Mouse (Mus musculus) left cerebral cortex, adult 8-10 months (tissue): ENCODE results near the gene Rasgrp2. TPM values are rescaled to one million over a fixed set of nuclear protein-coding genes. Genes with fewer than 3 reads are reported as not detected.
A peak's percentile ranks its signal among the peaks of the same experiment; 100 is the strongest.

Experiments
- DNase-seq, 2 experiments: peaks; one replicate each; pipeline ENCODE4 v3.0.0; 2022; ENCODE audit warnings: low spot score in 2 of 2
- total RNA-seq, 4 experiments: library from RNA; stranded (reverse); gene quantifications; 2 replicates each; pipeline ENCODE4 v1.2.4; 2022

The Rasgrp2 gene
- total RNA-seq, 4 experiments from 2014 or later: 107 to 128 (median 115) TPM

DNA sequence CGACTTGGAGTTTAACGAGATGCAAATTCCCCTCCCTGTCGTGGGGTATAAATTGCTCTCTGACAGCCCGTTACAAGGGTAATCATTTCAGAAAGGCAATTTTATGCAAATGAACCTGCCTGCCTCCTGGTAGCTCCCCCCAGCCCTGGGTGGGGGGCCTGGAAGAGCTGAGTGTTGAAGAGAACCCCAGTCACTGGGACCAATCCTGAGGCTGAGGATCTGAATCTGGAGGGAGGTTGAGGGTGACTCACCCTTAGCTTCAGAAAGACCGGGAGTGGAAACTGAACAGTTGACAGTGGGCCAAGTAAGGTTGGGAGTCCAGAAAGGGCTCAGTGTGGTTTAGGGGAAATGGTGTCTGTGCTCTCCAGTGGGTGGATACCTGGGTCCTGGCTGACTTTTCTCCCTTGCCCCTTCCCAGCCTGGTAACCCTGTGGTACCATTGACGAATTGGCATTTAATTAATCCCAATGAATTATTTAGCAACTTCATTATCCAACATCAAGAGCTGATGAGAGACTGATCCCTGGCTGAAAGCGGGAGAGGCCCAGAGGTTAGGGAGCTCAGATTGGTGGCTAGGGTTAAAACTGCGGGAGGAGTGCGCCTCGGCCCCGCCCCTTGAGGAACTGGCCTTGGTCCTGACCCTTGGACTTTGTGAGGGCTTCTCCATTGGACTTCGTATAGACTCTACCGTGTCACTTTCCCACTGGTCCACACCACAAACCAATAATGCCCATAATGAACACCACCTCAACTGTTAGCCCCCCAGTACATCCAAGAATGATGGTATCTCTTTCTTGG lies 27.8 kb downstream of the Rasgrp2 start:
- DNase-seq: no peak

DNA sequence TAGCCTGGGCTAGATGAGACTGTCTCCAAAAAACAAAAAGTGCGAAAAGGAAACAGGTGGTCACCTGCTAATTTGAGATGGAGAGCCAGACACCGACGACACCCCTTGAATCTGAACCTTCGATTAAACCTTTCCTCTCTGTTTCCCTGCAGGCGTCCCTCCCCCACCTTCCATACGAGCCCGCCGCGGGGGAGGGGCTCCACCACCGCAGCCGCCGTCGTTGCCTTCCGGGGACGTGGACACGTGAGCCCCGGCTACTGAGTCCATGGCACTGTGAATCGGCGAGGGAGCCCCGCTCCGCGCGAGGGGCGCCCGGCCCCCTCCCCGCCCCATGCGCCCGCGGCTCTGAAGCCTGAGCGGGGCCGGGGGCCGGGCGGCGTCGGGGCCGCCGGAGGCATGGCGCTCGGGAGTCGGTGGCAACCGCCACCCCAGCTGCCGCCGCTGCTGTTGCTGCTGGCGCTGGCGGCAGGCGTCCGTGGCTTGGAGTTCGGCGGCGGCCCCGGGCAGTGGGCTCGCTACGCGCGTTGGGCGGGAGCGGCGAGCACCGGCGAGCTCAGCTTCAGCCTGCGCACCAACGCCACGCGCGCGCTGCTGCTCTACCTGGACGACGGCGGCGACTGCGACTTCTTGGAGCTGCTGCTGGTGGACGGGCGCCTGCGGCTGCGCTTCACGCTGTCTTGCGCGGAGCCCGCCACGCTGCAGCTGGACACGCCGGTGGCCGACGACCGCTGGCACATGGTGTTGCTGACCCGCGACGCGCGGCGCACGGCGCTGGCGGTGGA lies 28.7 kb downstream of the Rasgrp2 start:
- DNase-seq: no peak

DNA sequence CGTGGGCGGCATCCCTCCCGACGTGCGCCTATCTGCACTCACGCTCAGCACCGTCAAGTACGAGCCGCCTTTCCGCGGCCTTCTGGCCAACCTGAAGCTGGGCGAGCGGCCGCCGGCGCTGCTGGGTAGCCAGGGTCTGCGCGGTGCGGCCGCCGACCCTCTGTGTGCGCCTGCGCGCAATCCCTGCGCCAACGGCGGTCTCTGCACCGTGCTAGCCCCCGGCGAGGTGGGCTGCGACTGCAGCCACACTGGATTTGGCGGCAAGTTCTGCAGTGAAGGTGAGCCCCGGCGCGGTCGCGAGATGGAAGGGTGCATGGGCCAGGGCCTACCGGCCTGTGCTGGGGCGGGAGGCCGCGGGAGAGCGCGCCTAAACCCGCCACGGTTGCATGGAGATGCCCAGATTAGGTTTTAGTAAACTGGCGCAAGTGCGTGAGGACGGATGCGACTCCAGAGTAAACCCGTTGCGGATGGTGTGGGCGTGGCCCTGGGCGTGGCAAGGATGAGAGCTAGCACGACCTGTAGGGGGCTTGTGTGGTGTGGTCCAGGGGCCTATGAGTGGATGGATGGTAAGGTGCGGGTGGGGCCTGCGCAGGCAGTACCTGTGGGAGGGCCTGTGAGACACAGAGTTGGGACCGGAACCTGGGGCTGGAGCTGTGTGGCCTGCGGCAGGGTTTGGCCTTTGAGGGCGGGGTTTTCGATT lies 29.5 kb downstream of the Rasgrp2 start:
- no peak for DNase-seq

DNA sequence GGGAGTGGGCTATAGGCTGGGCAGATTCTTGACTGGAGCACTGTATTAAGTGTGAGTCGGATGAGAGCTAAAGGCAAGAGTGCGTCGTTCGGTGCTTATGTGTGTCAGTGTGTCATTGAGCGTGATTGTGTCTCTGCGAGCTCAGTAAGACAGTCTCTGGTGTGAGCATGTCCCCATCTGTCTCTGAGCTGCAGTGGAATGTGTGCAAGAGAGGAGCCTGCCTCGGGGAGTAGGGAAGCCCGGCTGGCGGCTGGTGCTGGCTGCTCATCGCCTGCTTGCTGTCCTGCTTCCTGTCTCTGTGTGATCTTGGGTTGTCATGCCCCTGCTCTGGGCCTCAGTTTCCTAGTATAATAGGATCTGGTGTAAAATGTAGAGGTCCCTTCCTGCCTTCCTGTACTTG lies 43.9 kb downstream of the Rasgrp2 start:
- DNase-seq: no peak

DNA sequence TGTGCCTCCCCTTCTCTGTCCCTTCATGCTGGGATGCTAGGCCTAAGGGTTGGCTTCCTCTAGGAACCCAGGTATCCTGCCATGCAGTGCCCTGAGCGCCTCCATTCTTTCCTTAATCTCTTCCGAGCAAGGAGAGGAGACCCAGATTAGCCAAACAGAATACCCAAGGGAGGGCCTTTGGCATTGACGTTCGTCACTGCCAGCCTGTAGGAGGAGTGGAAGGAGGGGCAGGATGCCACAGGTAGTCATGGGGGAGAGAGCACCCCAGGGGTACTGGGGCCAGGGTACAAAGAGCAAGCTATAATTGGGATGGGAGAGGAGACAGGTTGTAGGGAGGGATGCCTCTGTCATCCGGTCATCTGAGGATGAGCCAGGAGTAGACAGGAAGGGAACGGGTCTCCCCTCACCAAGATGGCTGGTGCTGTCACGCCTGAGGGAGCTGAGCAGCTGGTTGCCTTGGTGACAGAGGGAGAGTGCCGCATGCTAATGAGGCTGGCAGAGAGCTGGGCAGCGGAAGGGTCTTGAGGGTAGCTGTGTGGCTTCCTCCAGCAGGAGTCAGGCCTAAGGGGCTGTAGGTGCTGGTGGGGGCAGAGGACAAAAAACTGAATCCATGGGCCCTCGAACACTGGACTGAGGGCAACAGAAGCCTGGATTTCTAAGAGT lies 46.8 kb downstream of the Rasgrp2 start:
- DNase-seq: no peak

DNA sequence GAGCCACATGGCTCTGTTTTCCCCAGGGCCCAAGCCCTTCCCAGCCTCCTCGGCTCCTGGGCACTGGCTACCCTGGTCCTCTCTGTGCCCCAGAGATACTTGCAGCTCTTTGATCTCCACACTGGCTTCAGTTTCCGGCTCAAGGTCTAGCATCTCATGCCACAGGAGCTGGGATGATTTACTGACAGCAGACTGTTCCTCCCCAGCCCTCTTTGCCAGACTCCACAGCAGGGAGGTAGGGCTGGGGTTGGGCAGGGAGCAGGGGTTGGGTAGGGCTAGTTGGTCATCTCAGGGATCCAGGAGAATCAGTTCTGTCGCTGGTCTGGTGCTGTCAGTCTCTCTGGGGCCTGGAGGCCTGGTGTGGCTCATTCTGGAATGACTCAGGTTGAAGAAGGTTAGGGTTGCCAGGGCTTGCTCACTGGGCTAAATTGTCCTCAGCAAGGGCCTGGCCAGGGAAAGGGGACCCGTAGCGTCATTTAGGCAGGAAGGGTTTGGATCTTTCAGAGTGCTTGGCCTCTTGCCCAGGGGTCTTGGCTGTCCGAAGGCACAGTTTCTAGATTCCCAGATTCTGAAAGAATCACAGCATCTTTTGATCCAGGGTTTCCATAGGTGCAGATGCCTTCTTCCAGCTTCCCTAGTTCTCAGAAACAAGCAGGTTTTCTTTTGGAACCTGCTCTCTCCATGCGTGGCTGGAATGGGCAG lies 47.7 kb downstream of the Rasgrp2 start:
- DNase-seq: no peak

DNA sequence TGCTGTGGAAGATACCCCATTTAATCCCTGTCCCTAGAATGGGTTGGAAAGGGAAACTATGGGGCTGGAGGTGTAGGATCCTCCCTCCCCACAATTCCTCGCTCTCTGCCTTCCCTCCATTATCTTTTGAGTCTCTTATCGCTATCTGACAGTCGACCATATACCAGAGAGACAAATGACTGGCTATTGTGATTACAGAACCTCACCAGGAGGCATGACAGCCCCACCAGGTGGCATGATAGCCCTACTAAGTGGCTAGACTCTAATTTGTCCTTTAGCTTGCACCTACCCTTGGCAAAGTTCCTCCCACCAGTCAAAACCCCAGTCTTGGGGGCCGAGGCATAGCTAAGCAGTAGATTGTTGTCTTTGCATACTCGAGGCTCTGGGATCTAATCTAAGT lies 49.6 kb downstream of the Rasgrp2 start:
- no peak for DNase-seq

DNA sequence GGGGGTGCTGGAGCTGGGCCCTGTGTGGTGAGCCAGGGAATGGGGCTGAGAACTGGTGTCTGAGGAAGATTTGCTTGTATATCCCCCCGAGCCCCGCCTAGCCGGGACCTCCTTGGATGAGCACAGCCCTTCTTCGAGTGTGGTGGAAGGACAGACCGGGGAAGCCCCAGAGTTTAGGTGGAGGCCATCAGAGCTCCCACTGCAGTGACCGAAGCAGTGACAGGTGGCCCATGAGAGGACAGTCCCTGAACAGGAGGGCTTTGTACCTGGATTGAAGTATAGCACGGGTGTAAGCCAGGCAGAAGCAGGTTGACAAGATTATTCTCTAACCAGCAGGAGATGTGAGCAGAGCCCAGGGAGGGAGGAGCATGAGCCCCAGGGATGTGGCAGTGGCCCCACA lies 50.7 kb downstream of the Rasgrp2 start:
- DNase-seq: no peak

DNA sequence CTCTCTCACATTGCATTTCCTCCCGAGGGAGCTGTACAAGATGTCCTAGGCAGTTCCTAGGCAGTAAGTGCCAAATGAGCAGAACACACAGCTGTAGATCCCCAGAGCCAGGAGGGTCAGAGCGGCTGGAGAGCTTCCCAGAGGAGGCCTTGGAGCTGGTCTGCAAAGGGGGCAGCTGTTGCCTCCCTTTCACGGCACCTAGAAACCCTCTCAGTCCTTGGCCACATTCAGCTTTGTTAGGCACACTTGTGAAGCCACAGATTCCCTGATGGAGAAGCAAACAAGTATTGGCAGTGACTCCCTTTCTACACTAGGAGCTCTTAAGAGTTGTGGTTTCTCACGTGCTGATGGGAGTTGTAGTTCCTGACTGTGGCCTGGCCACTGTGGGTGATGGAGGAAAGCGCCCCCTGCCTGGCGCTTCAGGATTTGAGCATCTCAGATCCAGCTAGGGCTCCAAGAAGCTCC lies 52.9 kb downstream of the Rasgrp2 start:
- peak; percentile 66 to 82 for DNase-seq

DNA sequence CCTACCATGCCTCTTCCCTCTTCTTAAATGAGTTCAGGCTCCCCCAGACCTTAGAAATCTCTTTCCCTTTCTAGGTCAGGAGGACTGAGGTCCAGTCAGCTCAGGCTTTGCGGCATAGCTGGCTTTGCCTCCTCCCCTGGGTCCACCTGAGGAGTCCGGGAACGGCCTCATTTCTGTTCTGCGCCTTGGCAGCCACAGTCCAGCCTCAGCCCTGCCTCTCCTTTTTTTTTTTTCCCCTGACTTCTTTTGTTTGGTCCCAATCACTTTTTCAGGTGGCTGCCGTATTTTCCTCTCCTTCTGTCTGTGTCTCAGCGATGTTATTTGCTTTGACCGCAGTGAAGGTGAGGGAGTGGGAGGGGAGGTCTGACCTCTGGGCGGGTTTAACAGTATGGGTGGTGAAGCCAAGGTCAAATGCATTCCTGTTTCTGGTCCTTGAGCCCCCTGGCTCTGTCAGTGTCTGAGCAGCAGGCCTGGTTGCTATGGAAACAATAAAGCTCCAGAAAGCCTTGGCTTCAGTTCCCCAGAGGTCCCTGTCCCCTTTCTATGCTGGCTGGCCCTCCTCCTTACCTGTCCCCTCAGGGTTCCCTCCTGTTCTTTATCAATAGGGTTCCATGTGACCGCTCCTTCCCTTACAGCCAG lies 53.7 kb downstream of the Rasgrp2 start:
- no peak for DNase-seq

DNA sequence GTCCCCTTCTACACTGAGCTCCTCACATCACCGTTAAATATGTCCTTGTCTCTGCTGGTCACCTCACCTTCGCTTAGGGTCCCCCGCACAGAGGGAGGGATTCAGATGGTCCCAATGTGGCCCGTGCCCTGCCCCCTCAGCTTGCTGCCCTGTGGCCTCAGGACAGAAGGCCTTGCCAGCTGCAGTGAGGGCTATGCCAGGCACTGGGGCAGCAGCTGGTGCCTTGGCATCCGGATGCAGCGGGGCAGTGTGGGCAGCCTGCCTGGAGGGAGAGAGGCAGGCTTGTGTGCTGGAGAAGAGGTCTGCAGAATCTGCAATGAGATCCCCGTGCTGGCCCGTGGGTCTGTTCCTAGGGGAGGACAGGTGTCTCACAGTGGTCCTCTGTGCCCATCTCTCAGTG lies 54.2 kb downstream of the Rasgrp2 start:
- peak; percentile 50 to 85 for DNase-seq

DNA sequence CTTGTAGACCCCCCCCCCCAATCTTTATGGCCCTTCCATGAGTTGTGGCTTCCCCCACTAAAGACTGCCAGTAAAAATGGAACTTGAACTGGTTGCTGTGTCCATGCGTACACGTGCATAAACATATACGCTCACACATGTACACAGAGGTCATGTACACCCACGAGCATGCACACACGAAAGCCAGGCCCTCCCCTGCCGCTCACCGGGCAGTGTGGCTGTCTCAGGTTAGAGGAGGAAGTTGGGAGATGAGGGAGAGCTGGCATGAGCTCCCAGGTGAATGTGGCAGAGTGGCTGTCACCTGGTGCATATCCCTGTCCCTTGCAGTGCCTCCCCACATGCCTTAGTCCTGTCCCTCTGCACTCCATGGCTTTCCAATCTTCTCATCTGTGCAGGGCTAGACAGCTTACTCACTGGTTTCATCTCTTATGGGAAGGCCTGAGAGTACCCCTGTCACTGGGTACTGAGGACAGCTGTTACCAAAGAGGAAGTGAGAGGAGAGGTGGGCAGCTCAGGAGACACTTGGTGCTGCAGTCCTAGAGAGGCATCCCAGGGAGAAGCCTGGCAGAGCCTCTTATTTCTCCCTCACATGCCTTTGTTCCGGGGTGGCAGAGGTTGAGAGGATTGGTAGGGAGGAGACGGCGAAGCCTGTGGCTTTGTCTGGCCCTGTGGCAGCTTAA lies 55.0 kb downstream of the Rasgrp2 start:
- DNase-seq: no peak

DNA sequence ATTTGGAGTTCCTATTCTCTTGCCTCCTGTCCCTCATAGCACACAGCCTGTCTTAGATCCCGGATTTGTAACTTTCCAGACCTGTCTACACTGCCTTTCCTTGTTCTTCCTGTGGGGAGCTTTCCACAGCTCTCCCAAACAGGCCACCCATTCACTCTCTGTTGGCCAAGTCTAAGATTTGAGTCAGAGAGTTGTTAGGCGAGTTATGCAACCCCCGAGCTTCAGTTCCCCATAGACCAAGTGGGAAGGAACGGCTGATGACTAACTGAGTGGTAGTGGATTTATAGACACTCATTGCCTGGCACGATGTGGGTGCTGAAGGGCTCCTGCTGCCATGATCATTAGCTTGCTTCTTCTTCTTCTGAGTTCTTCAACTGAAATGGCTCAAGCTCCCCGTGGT lies 60.4 kb downstream of the Rasgrp2 start:
- DNase-seq: peak in 1 of 2 experiments; percentile 66

DNA sequence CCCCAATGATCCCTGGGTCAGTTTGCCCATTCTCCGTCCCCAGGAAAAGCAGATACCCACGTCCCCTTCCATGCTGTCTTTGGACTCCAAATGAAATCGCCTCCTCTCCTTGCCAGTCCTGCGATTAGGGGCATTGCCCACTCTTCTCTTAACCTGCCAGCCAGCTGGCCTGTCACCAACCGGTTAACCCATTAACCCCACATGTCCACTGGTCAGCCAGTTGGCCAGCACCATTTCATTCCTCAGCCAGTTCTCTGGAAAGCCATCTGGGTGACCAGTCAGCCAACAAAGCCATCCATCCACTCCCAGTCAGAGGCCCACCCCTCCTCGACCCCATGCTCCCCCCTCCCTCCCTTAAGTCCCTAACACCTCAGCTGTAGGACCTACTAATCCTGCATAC lies 63.7 kb downstream of the Rasgrp2 start:
- no peak for DNase-seq

DNA sequence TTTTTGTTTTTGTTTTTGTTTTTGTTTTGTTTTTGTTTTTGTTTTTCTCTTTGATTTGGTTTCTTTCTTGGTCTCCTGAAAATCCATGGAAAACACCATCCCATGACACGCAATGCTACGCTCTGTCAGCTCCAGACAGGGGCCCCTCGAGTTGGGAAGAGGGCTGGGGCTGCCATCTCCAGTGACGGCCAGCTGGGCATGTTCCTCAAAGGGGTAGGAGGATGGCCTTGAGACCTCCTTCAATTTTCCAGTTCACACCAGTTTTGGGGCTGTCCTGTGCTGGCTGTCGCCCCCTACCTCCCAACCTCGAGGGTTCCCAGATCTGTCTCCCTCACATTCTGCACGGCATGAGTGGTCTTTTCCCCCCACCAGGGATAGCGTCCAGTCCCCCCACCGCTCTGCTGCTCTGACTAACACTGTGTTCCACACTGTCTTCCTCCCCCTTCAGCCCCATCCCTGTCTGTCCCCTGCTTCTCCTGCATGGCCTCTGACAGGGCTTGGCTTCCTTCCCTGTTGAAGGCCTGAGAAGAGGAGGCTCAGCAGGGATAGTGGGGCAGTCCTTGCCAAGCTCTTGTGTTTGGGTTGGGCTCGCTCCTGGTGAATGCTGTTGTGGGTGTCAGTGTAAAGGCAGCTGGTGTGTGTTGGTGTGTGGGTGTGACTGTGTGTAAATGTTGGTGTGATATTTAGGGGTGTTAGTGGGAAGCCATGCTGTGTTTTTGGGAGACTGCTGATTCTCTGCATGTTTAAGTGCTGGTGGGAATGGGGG lies 65.3 kb downstream of the Rasgrp2 start:
- DNase-seq: peak; percentile 44 to 85
